Mouse (Mus musculus): ENCODE results near the gene Snx8. TPM values are rescaled to one million over a fixed set of nuclear protein-coding genes. Genes with fewer than 3 reads are reported as not detected.

Snx8 gene
- total RNA-seq, 2 experiments from 2014 or later, result 6.6 to 11.1 TPM

DNA sequence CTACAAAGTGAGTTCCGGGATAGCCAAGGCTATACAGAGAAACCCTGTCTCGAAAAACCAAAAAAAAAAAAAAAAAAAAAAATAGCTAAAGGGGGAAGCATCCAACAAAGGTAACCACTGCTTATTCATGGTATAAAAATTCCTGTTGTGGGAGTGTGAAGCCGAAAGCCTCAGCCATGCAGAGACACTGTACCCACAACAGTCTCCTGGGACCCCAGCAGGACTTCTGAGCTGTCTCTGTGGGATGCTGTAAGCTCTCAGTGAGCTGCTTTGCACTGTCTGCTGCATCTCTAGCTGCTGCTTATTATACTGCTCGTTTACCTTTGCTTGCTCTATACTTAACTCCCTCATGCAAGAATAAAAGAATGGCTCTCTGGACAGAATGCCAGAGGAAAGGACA lies 90.8 kb downstream of the Snx8 start:
- ATAC-seq (replicated peaks; ENCODE audit: low FRiP score, low TSS enrichment, poor library complexity, severe bottlenecking), result no peak

DNA sequence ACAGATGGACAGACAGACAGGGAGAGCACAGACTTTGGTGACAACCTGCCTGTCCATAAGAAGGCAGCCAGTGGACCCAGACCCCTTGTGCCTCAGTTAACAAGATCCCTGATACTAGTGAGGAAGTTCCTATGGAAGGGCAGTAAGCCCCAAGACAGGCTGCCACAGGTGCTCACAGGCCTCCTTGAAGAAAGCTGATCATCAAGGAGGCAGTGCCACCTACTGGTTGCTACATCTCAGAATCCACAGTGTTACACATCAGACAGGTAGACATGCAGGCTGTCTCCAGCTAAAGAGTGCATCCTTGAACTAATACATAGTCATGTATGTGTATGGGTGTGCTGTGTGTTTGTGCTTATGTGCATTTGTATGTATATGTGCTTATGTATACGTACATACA lies 96.9 kb downstream of the Snx8 start:
- ATAC-seq (replicated peaks; ENCODE audit: low FRiP score, low TSS enrichment, poor library complexity, severe bottlenecking), result peak; percentile 50; the same call in 1 of the 2 replicates

Other genes with a start within 250 kb of the Snx8 start
- gene Mad1l1, start 67.7 kb downstream of the Snx8 start, total RNA-seq (2014; fragmentation: Nextera tagmentation), result 30.4 and 34.2 TPM in 2 replicates
- 61.6 and 66.9 TPM in 2 replicates for gene Mad1l1, start 67.7 kb downstream of the Snx8 start, total RNA-seq (2017)
- gene Nudt1, start 67.6 kb downstream of the Snx8 start, total RNA-seq (2014; fragmentation: Nextera tagmentation), result 24.4 and 45.5 TPM in 2 replicates
- gene Nudt1, start 67.6 kb downstream of the Snx8 start, total RNA-seq (2017), result 58.2 and 65.2 TPM in 2 replicates
- 13.5 and 15.0 TPM in 2 replicates for gene Mrm2, start 57.4 kb downstream of the Snx8 start, total RNA-seq (2014; fragmentation: Nextera tagmentation)
- 6.0 and 10.0 TPM in 2 replicates for gene Mrm2, start 57.4 kb downstream of the Snx8 start, total RNA-seq (2017)
- gene Eif3b, start 30.1 kb upstream of the Snx8 start, total RNA-seq (2014; fragmentation: Nextera tagmentation), result 262 and 301 TPM in 2 replicates
- 239 and 260 TPM in 2 replicates for gene Eif3b, start 30.1 kb upstream of the Snx8 start, total RNA-seq (2017)
- not detected in 2 replicates for gene Gm4869, start 56.4 kb upstream of the Snx8 start, total RNA-seq (2014; fragmentation: Nextera tagmentation)
- gene Gm4869, start 56.4 kb upstream of the Snx8 start, total RNA-seq (2017), result not detected in 2 replicates
- gene Chst12, start 116.3 kb upstream of the Snx8 start, total RNA-seq (2014; fragmentation: Nextera tagmentation), result 16.6 and 17.2 TPM in 2 replicates
- gene Chst12, start 116.3 kb upstream of the Snx8 start, total RNA-seq (2017), result 3.6 and 3.9 TPM in 2 replicates
- gene Grifin, start 175.8 kb upstream of the Snx8 start, total RNA-seq (2014; fragmentation: Nextera tagmentation), result not detected in 2 replicates
- not detected in 2 replicates for gene Grifin, start 175.8 kb upstream of the Snx8 start, total RNA-seq (2017)
- 17.6 and 38.9 TPM in 2 replicates for gene Lfng, start 218.1 kb upstream of the Snx8 start, total RNA-seq (2014; fragmentation: Nextera tagmentation)
- gene Lfng, start 218.1 kb upstream of the Snx8 start, total RNA-seq (2017), result 21.3 and 22.9 TPM in 2 replicates